Mouse (Mus musculus) hindbrain, embryonic 10.5 days (tissue): ENCODE results near the gene Ankrd65. TPM values are rescaled to one million over a fixed set of nuclear protein-coding genes. Genes with fewer than 3 reads are reported as not detected.

Experiments
- DNase-seq: peaks from one replicate; pipeline ENCODE4 v3.0.0-alpha.2; 2017; ENCODE audit warnings: low spot score
- H3K27ac ChIP-seq: fragments of 300-500 bp; sonication (generic); 2 replicates; pipeline ENCODE4 v1.5.1; 2016; ENCODE audit warnings: mild to moderate bottlenecking, moderate library complexity
- H3K27me3 ChIP-seq: fragments of 300-500 bp; sonication (generic); 2 replicates; pipeline ENCODE4 v1.6.1; 2016; ENCODE audit warnings: mild to moderate bottlenecking; ENCODE audit not compliant: poor library complexity, insufficient read depth, severe bottlenecking
- H3K36me3 ChIP-seq: fragments of 300-500 bp; sonication (generic); 2 replicates; pipeline ENCODE4 v1.6.1; 2016; ENCODE audit warnings: mild to moderate bottlenecking, moderate library complexity
- H3K4me1 ChIP-seq: fragments of 300-500 bp; sonication (generic); replicated peaks from 2 replicates; pipeline ENCODE4 v1.6.1; 2016; ENCODE audit warnings: mild to moderate bottlenecking
- H3K4me3 ChIP-seq: fragments of 300-500 bp; sonication (generic); 2 replicates; pipeline ENCODE4 v1.5.1; 2016; ENCODE audit warnings: mild to moderate bottlenecking, moderate library complexity
- H3K9me3 ChIP-seq: fragments of 300-500 bp; sonication (generic); 2 replicates; pipeline ENCODE4 v1.6.1; 2016; ENCODE audit warnings: mild to moderate bottlenecking, moderate library complexity
- WGBS: fragments of 180-500 bp; shearing (Covaris S2); methylation state at CpG from one replicate; pipeline ENCODE4 v1.1.7; 2016; 5-methylcytosine and 5-hydroxymethylcytosine counted together
- polyA plus RNA-seq: library from polyadenylated mRNA; unstranded; fragments of >200 nt; fragmentation: Nextera tagmentation; extraction: Ambion mirVana; gene quantifications from 2 replicates; pipeline ENCODE4 v1.2.1, GENCODE M21; 2016

Gene Ankrd65
- polyA plus RNA-seq, 1 experiment from 2014 or later = 0.18 TPM

DNA sequence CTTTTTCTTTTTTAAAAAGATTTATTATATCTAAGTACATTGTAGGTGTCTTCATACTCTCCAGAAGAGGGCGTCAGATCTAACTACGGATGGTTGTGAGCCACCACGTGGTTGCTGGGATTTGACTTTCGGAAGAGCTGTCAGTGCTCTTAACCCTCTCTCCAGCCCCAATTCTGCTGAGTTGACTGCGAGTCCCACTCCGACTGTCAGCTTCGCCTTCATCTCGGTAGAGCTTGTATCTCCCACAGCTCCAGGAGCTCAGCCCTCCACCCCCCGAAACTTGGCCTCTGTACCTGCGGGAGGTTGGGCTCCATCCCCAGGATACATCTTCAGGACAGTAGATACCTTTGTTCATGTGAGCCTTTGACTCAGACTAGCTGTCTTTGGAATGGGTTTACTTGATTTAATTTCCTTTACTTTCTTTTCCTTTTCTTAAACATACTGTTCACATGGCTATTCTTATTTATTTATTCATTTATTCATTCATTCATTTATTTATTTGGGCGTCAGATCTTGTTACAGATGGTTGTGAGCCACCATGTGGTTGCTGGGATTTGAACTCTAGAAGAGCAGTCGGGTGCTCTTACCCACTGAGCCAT lies 12.6 kb downstream of the Ankrd65 start, which contains the start of gene Mrpl20:
Gene Mrpl20 (plus strand): TSS at position 138 of the 599 bp plus-strand sequence.
- Histone ChIP-seq H3K4me3 (peak within 1 kb of the TSS; percentile 85), H3K27ac (peak within 1 kb of the TSS; percentile 86), H3K27me3 (no peaks in the 10 kb centered on the region), H3K9me3 (no peaks in the 10 kb centered on the region), H3K4me1 (peaks cover 23% of the 10 kb centered on the region), H3K36me3 (peaks cover 32% of the 10 kb centered on the region)
- 7% methylated on average over 12 of the region's 12 CpGs for WGBS
- no peak for DNase-seq

DNA sequence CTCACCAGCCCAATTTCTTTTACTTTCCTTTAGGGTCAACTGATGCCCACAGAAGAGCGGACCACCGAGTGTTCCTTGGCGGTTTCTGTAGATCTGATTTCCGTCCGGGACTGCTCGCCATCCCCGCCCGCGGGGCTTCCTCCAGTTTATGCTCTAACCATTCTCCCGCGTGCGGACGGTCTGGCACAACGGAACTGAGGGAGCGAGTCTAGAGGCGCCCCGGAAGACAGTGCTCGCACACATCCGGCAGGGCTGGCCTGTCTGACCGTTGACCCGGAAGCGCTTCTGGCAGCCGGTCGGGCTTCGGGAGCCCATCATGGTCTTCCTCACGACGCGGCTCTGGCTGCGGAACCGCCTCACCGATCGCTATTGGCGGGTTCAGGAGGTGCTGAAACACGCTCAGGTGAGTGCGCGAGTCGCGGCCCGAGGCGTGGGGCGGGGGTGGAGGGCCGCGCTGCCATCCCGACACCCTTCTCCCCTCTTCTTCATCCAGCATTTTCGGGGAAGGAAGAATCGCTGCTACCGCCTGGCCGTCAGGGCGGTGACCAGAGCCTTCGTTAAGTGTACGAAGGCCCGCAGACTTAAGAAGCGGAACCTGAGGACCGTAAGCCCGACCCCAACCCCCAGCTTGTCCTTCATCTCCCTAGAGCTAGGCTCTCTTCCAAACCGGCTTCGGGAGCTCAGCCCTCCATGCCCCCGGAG lies 13.3 kb downstream of the Ankrd65 start:
- peak overlapping the region; percentile 85 for H3K4me3 ChIP-seq
- DNase-seq = peak; percentile 96
- H3K27me3 ChIP-seq = no peaks in the 10 kb centered on the region
- WGBS = under 1% methylated on average over 58 of the region's 58 CpGs
- H3K9me3 ChIP-seq = no peaks in the 10 kb centered on the region
- H3K4me1 ChIP-seq = peaks cover 23% of the 10 kb centered on the region
- peak overlapping the region; percentile 86 for H3K27ac ChIP-seq
- H3K36me3 ChIP-seq = peaks cover 39% of the 10 kb centered on the region

DNA sequence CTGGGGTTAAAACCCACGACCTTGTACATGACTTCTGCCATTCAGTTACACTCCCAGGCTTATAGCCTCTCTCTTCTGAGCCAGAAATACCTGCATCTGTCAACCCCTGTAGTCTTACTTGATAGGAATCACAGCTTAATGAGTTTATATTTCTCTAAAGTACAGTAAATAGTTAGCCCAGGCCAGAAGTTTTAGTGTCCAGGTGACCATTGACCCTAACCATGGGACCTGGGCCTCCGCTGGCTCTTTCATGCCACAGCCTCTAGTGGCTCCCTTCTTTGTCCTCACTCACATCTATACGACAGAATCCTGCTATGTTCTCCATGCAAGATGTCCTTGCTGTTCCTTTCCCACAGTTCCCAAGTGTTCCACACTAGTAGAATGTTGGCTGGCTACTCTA lies 17.6 kb downstream of the Ankrd65 start:
- WGBS = 93% methylated on average over 3 of the region's 3 CpGs
- H3K9me3 ChIP-seq = no peaks in the 10 kb centered on the region
- H3K27ac ChIP-seq = no peak overlapping the region
- H3K27me3 ChIP-seq = no peaks in the 10 kb centered on the region
- peaks cover 27% of the 10 kb centered on the region for H3K4me1 ChIP-seq
- no peak overlapping the region for H3K4me3 ChIP-seq
- peaks cover 68% of the 10 kb centered on the region for H3K36me3 ChIP-seq
- no peak for DNase-seq

DNA sequence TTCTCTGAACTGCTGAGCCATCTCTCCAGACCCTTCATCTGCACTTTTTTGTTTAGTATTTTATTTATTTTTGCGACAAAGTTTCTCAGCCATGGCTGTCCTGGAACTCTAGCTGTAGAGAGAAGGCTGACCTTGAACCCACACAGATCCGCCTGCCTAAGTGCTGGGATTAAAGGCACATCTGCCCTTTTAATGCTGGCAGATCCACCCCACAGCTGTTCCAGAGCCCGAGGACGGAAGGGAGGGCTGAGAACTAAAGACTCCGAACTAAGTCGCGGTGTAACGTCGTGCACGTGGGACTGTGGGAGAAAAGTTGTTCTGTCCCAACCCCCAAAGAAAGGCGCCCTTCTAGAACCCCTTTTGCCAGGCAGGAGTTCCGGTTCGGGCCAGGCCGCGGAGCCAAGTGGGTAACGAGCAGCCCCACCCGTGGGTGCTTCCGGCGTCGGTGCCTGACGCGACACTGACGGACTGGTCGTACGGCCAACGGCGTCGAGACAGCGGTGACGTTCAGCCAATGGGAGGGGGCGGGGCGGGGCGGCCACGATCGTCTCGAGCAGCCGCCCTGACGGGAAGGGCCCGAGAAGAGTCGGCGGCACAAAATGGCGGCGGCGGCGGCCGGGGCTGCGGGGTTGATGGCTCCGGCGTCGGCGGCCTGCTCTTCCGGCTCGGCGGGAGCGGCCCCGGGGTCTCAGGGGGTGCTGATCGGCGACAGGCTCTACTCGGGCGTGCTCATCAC lies 21.9 kb downstream of the Ankrd65 start, which contains the start of gene Ccnl2:
Gene Ccnl2 (plus strand): TSS at position 561 of the 736 bp plus-strand sequence.
- Histone ChIP-seq H3K4me1 (peaks cover 21% of the 10 kb centered on the region), H3K9me3 (no peaks in the 10 kb centered on the region), H3K27ac (peak within 1 kb of the TSS; percentile 99), H3K36me3 (peaks cover 82% of the 10 kb centered on the region), H3K4me3 (peak within 1 kb of the TSS; percentile 98), H3K27me3 (no peaks in the 10 kb centered on the region)
- under 1% methylated on average over 60 of the region's 60 CpGs for WGBS
- DNase-seq = peak; percentile 97

DNA sequence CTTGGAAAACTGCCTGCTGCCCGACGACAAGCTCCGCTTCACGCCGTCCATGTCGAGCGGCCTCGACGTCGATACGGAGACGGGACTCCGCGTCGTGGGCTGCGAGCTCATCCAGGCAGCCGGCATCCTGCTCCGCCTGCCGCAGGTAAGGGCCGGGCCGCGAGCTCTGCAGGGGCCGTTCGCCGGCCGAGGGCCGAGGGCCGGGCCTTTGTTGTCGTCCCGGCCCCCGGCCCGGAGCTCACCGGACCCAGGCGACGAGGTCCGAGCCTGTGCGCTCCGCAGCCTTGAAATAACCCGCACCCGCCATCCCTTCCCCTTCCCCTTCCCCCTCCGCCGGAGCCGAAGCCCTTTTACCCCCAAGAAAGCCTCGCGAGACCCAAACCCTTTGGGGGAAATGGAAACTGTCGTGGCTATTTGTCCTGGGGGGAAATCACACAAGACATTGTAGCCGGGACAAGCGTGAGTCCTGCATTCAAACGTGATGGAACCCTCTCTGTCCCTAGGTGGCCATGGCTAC lies 22.5 kb downstream of the Ankrd65 start:
- peaks cover 21% of the 10 kb centered on the region for H3K4me1 ChIP-seq
- H3K27ac ChIP-seq = peak overlapping the region; percentile 99
- H3K36me3 ChIP-seq = peaks cover 82% of the 10 kb centered on the region
- DNase-seq = no peak
- no peaks in the 10 kb centered on the region for H3K27me3 ChIP-seq
- H3K9me3 ChIP-seq = no peaks in the 10 kb centered on the region
- peak overlapping the region; percentile 98 for H3K4me3 ChIP-seq
- WGBS = under 1% methylated on average over 49 of the region's 49 CpGs

DNA sequence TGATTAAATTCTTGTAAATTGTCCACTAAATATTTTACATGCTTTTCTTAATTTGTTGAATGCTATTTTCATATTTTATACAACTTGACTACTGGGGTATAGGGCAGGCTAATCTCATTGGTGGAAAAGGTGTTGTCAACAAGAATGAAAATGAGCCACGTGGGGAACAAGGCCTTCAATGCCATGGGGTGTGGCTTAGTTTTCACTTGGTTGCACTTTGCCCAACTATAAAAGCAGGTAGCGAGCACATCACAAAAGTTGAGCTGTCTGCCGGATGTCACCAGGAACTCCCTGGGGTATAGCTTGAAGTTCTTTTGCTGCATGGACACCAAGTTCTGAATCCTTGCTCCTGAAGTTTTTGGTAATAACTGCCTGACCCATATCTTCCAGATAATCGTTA lies 27.3 kb downstream of the Ankrd65 start:
- no peak for DNase-seq
- WGBS = 85% methylated on average over 4 of the region's 4 CpGs
- peaks cover 93% of the 10 kb centered on the region for H3K36me3 ChIP-seq

DNA sequence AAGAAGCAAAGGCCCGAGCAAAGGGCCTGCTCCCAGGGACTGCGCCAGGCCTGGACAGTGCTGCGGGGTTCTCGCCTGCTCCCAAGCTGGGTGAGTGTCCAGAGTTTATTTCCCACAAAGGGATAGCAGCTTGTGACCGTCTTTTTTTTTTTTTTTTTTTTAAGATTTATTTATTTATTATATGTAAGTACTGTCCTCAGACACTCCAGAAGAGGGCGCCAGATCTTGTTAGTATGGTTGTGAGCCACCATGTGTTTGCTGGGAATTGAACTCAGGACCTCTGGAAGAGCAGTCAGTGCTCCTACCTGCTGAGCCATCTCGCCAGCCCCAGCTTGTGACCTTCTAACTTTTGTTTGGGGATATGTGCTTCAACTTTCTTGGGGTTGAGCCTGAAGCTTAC lies 30.8 kb downstream of the Ankrd65 start:
- 81% methylated on average over 7 of the region's 7 CpGs for whole genome bisulfite sequencing
- Histone ChIP-seq H3K9me3 (no peaks in the 10 kb centered on the region), H3K36me3 (peaks cover 100% of the 10 kb centered on the region), H3K4me1 (no peaks in the 10 kb centered on the region), H3K4me3 (no peak overlapping the region), H3K27me3 (no peaks in the 10 kb centered on the region), H3K27ac (no peak overlapping the region)
- no peak for DNase-seq

More for the DNA sequence above, 27.3 kb downstream of the Ankrd65 start:
- Histone ChIP-seq H3K4me1 (peaks cover 14% of the 10 kb centered on the region), H3K9me3 (no peaks in the 10 kb centered on the region), H3K27ac (no peak overlapping the region), H3K27me3 (no peaks in the 10 kb centered on the region), H3K4me3 (no peak overlapping the region)

DNA sequence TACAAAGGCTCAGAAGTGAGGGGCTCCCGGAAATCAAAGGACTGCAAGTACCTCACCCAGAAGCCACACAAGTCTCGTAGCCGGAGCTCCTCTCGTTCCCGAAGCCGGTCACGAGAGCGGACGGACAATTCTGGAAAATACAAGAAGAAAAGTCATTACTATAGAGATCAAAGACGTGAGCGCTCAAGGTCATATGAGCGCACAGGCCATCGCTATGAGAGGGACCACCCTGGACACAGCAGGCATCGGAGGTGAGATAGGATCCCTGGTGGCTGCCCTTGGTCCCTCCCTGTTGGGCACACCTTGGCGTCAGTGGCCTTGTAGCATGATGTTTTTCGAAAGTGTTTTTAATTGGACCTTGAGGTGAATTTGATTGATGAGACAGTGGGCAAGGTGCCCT lies 33.2 kb downstream of the Ankrd65 start:
- DNase-seq = no peak
- Histone ChIP-seq H3K36me3 (peaks cover 100% of the 10 kb centered on the region), H3K9me3 (no peaks in the 10 kb centered on the region), H3K4me3 (no peak overlapping the region), H3K27ac (no peak overlapping the region), H3K4me1 (no peaks in the 10 kb centered on the region), H3K27me3 (no peaks in the 10 kb centered on the region)
- 96% methylated on average over 16 of the region's 16 CpGs for WGBS

DNA sequence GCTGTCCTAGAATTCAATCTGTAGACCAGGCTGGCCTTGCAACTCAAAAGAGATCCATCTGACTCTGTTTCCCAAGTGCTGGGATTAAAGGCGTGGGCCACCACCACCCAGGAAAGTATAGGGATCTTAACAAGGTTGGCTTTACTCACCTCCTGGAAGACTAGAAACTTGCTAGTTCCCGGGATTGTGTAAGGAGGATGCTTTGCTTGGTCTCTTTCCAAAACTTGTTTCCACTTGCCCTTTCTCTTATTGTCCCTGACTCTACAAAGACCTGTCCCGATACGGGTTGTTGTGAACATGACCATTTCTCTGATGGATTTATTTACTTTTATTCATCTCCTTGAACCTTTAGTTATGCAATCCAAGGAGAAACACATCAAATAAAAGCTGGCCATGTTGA lies 39.6 kb downstream of the Ankrd65 start:
- Histone ChIP-seq H3K9me3 (no peaks in the 10 kb centered on the region), H3K27me3 (no peaks in the 10 kb centered on the region), H3K4me1 (peaks cover 30% of the 10 kb centered on the region), H3K27ac (no peak overlapping the region), H3K36me3 (peaks cover 62% of the 10 kb centered on the region), H3K4me3 (no peak overlapping the region)
- DNase-seq = no peak
- WGBS = 97% methylated on average over 4 of the region's 4 CpGs

DNA sequence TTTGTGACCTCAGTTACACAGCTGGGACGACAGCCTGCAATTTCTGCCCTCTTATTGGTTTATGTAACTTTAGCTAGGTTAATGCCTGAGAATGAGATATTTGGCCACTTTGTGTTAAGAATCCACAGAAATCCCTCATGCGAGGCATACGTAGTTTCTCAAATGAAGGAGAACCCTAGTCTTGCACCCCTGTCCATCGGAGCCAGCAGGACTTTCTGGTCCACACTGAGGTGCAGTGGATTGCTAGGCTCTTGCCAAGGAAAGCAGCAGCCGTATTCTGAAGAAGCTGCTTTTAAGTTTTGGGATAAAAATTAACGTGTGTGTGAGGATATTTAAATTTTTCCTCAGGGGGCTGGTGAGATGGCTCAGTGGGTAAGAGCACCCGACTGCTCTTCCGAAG lies 40.4 kb downstream of the Ankrd65 start:
- DNase-seq = no peak
- H3K27ac ChIP-seq = no peak overlapping the region; the same call in 1 of the 2 replicates
- H3K36me3 ChIP-seq = peaks cover 61% of the 10 kb centered on the region
- H3K27me3 ChIP-seq = no peaks in the 10 kb centered on the region
- H3K9me3 ChIP-seq = no peaks in the 10 kb centered on the region
- H3K4me3 ChIP-seq = peak overlapping the region; percentile 98
- peaks cover 30% of the 10 kb centered on the region for H3K4me1 ChIP-seq
- WGBS = 57% methylated on average over 8 of the region's 8 CpGs

DNA sequence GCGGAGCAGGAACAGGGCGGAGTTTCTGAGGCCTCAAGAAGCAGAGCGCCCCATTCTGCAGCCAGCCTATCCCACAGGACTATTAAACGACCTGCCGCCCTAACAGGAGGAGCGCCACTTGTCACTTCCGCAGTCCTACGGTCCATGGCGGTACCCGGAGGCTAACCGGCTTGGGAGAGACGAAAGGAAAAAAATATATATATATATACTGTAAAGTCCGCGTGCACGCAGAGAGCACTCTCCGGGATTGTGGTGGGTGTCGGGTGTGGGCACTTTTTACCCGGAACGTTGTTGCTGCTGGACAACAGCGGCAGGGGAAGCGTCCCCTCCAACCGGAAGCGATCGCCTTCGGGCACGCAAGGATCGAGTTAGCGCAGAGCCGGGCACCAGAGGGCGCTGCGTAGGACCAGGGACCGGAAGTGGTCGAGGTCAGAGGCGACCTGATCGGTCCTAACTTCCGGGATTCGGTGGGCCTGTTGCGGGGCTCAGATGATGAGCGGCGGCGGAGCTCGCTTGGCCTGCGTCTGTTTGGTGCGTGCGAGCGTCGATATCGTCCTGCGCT lies 41.0 kb downstream of the Ankrd65 start, which contains the start of gene Aurkaip1:
Gene Aurkaip1 (plus strand): TSS at position 68 of the 562 bp plus-strand sequence.
- H3K36me3 ChIP-seq = peaks cover 54% of the 10 kb centered on the region
- under 1% methylated on average over 49 of the region's 49 CpGs for WGBS

DNA sequence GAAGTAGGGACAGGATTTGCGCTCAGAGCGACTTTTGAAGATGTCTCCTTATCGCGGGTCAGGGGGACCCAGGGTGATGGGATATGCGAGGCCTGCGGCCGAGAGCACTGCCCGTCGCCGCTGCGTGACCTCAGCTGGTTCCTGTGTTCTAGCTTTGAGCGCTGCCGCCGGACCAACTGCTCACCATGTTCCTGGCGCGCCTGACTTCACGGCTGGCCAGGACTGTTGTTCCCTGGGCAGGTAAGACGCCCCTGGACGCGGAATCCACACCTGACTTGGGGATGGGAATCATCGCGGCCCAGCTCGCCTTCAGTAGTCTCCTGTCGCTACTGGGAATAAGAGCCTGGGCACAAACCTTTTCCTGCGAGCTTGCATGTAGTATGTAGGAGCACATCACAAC lies 41.6 kb downstream of the Ankrd65 start:
- Histone ChIP-seq H3K4me3 (peak overlapping the region; percentile 98), H3K27me3 (no peaks in the 10 kb centered on the region), H3K27ac (peak overlapping the region; percentile 92), H3K4me1 (peaks cover 30% of the 10 kb centered on the region), H3K36me3 (peaks cover 48% of the 10 kb centered on the region), H3K9me3 (no peaks in the 10 kb centered on the region)
- DNase-seq = no peak
- WGBS = 2% methylated on average over 25 of the region's 25 CpGs

More for the DNA sequence above, 41.0 kb downstream of the Ankrd65 start, which contains the start of gene Aurkaip1:
- Histone ChIP-seq H3K9me3 (no peaks in the 10 kb centered on the region), H3K4me1 (peaks cover 30% of the 10 kb centered on the region), H3K27me3 (no peaks in the 10 kb centered on the region), H3K4me3 (peak within 1 kb of the TSS; percentile 98), H3K27ac (peak within 1 kb of the TSS; percentile 92)
- DNase-seq = peak; percentile 97
